Mouse (Mus musculus) intestine, embryonic 15.5 days (tissue): ENCODE measurements around the gene Aldh6a1. TPM values are rescaled to one million over a fixed set of nuclear protein-coding genes. Genes with fewer than 3 reads are reported as not detected.

ENCODE experiments used
- ATAC-seq: fragments of 200-750 bp; cut with Nextera tagmentation; 2 replicates; pipeline ENCODE4 v1.8.0; 2017; ENCODE audit warnings: moderate TSS enrichment, moderate library complexity
- H3K27ac ChIP-seq: fragments of 300-500 bp; sonication (generic); 2 replicates; pipeline ENCODE4 v1.5.1; 2015; ENCODE audit warnings: mild to moderate bottlenecking, inconsistent platforms
- H3K27me3 ChIP-seq: fragments of 300-500 bp; sonication (generic); replicated peaks from 2 replicates; pipeline ENCODE4 v1.6.1; 2015; ENCODE audit warnings: inconsistent platforms
- H3K36me3 ChIP-seq: fragments of 300-500 bp; sonication (generic); 2 replicates; pipeline ENCODE4 v1.6.1; 2015; ENCODE audit warnings: inconsistent platforms
- H3K4me1 ChIP-seq: fragments of 300-500 bp; sonication (generic); replicated peaks from 2 replicates; pipeline ENCODE4 v1.6.1; 2015; ENCODE audit warnings: inconsistent platforms
- H3K4me2 ChIP-seq: fragments of 300-500 bp; sonication (generic); replicated peaks from 2 replicates; pipeline ENCODE4 v1.6.1; 2015; ENCODE audit warnings: mild to moderate bottlenecking, inconsistent platforms
- H3K4me3 ChIP-seq: fragments of 300-500 bp; sonication (generic); replicated peaks from 2 replicates; pipeline ENCODE4 v1.5.1; 2015; ENCODE audit warnings: inconsistent platforms
- H3K9ac ChIP-seq: fragments of 300-500 bp; sonication (generic); 2 replicates; pipeline ENCODE4 v1.6.1; 2015; ENCODE audit warnings: inconsistent platforms
- H3K9me3 ChIP-seq: fragments of 300-500 bp; sonication (generic); 2 replicates; pipeline ENCODE4 v1.6.1; 2016; ENCODE audit warnings: inconsistent platforms
- WGBS: fragments of 180-500 bp; shearing (Covaris S2); methylation state at CpG from one replicate; pipeline ENCODE4 v1.1.7; 2015; 5-methylcytosine and 5-hydroxymethylcytosine counted together
- polyA plus RNA-seq: library from polyadenylated mRNA; unstranded; fragments of >200 nt; fragmentation: Nextera tagmentation; extraction: Ambion mirVana; gene quantifications from 2 replicates; pipeline ENCODE4 v1.2.1, GENCODE M21; 2015

Aldh6a1 gene
- polyA plus RNA-seq, 1 experiment from 2014 or later, result 31.8 TPM

- Histone ChIP-seq H3K36me3 (no peaks in the 10 kb centered on the region), H3K4me2 (peak overlapping the region; percentile 91), H3K4me3 (peak overlapping the region; percentile 70), H3K9ac (peak overlapping the region; percentile 60), H3K4me1 (peaks cover 4% of the 10 kb centered on the region; the same call in 1 of the 2 replicates), H3K27ac (0 out of 2 replicates have a peak overlapping the region, but pooled peaks have one; percentile 28), H3K27me3 (no peaks in the 10 kb centered on the region), H3K9me3 (no peaks in the 10 kb centered on the region)
- WGBS, result under 1% methylated on average over 11 of the region's 11 CpGs
- no peak for ATAC-seq
Measured at GRCm38 (mm10) chr12:84451801-84452200, 997 bp upstream of the Aldh6a1 start.

DNA sequence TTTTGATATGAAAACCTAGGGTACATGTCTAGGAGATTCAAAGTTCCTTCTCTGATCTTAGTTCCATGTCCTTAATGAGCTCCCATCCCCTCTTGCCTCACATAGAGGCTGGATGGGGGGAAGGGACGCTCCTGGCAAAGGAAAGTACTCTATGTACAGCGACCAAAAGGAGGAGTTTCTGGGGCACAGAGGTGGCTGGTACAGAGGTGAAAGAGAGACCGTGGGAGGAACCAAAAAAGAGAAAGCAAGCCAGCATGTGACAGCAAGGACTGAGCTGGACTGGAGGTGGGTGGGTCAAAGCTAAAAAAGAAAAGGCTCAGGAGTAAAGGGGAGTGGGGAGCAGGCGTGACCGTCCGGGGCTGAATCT, 470 bp downstream of the Aldh6a1 start:
- Histone ChIP-seq H3K4me2 (peak overlapping the region; percentile 90), H3K9ac (peak overlapping the region; percentile 66), H3K4me1 (peaks cover 4% of the 10 kb centered on the region; the same call in 1 of the 2 replicates), H3K9me3 (no peaks in the 10 kb centered on the region), H3K4me3 (peak overlapping the region; percentile 70), H3K27ac (peak overlapping the region; percentile 48; the same call in 1 of the 2 replicates), H3K36me3 (no peaks in the 10 kb centered on the region), H3K27me3 (no peaks in the 10 kb centered on the region)
- WGBS, result under 1% methylated on average over 6 of the region's 6 CpGs
- peak; percentile 5; the same call in 1 of the 2 replicates for ATAC-seq

DNA sequence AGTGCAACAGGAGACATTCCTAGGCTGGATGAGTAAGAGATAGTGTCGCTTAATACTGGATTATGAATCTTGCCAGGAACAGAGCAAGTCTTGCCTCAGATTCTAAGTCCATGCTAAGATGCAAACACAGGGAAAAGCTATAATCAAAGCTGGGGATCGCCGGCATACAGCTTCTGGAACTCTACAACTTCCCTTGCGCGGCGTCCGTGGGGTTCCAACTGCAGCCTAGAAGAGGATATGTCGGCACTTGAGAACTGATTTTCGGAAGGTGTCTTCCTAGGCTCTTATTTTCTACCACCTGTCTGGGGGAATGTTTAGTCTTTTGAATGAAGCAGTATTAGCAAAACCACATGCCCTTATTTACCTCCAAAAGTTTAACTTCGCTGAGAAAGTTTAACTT, 917 bp downstream of the Aldh6a1 start:
- ATAC-seq, result no peak
- Histone ChIP-seq H3K4me2 (peak overlapping the region; percentile 90), H3K27ac (no peak overlapping the region; the same call in 1 of the 2 replicates), H3K4me3 (peak overlapping the region; percentile 70), H3K9me3 (no peaks in the 10 kb centered on the region), H3K4me1 (peaks cover 4% of the 10 kb centered on the region; the same call in 1 of the 2 replicates), H3K27me3 (no peaks in the 10 kb centered on the region), H3K36me3 (no peaks in the 10 kb centered on the region), H3K9ac (peak overlapping the region; percentile 66)
- whole genome bisulfite sequencing, result 45% methylated on average over 10 of the region's 10 CpGs

- H3K27me3 ChIP-seq, result no peaks in the 10 kb centered on the region
- no peak overlapping the region for H3K9ac ChIP-seq
- no peaks in the 10 kb centered on the region for H3K36me3 ChIP-seq
- H3K4me3 ChIP-seq, result no peak overlapping the region
- H3K9me3 ChIP-seq, result no peaks in the 10 kb centered on the region
- 79% methylated on average over 6 of the region's 6 CpGs for WGBS
- H3K4me1 ChIP-seq, result peaks cover 4% of the 10 kb centered on the region; the same call in 1 of the 2 replicates
- ATAC-seq, result no peak
- no peak overlapping the region for H3K4me2 ChIP-seq
- H3K27ac ChIP-seq, result no peak overlapping the region
Measured at GRCm38 (mm10) chr12:84448181-84448580, 2.6 kb downstream of the Aldh6a1 start.

DNA sequence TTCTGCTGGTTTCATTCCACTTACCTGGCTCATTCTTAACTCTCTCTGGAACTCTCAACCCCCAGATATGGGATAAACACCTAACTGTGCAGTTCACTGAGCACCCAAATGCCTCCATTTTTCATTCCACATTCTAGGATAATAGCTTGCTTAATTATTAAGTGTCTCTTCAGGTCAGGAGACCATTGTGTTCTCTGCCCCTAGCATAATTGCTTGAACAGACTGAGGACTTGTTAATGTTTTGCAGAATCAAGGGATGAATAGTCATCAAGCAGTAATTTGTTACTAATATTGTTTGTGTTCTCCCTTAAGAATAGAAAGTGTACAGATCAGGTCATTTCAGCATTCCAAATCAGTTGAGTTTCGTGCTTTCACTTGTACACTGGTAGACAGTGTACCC, 3.4 kb downstream of the Aldh6a1 start:
- Histone ChIP-seq H3K9me3 (no peaks in the 10 kb centered on the region), H3K4me3 (no peak overlapping the region), H3K27ac (no peak overlapping the region), H3K27me3 (no peaks in the 10 kb centered on the region), H3K4me2 (no peak overlapping the region), H3K4me1 (peaks cover 4% of the 10 kb centered on the region; the same call in 1 of the 2 replicates), H3K36me3 (no peaks in the 10 kb centered on the region), H3K9ac (no peak overlapping the region)
- ATAC-seq, result no peak
- 78% methylated on average over 1 of the region's 1 CpGs for WGBS

GRCm38 (mm10) chr12:84442526-84442925, 8.3 kb downstream of the Aldh6a1 start:
- H3K27ac ChIP-seq, result no peak overlapping the region
- 64% methylated on average over 4 of the region's 4 CpGs for WGBS
- no peak for ATAC-seq
- H3K27me3 ChIP-seq, result no peaks in the 10 kb centered on the region
- no peaks in the 10 kb centered on the region for H3K36me3 ChIP-seq
- no peaks in the 10 kb centered on the region for H3K4me1 ChIP-seq
- H3K4me2 ChIP-seq, result no peak overlapping the region
- no peak overlapping the region for H3K9ac ChIP-seq
- H3K9me3 ChIP-seq, result no peaks in the 10 kb centered on the region
- no peak overlapping the region for H3K4me3 ChIP-seq

DNA sequence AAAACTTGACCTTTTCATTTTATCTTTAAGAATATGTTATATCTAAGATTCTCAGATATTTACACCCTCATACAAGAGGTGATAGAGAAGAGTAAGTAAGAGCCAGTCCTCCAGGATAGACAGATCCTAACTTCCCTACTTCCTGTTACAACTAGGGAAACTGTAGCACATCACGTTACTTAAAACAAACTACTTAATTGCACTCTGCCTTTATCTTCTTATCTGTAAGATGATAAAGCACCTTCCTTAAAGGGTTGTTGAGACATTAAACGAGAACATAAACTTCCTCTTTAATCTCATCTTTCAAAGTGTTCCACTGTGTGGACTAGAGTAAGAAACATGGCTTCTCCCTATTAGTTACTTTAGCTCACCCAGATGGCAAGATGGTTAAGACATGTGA, 12.1 kb downstream of the Aldh6a1 start:
- H3K4me1 ChIP-seq, result no peaks in the 10 kb centered on the region
- H3K9ac ChIP-seq, result no peak overlapping the region
- H3K9me3 ChIP-seq, result no peaks in the 10 kb centered on the region
- no peak overlapping the region for H3K4me2 ChIP-seq
- H3K27ac ChIP-seq, result no peak overlapping the region
- no peak for ATAC-seq
- H3K27me3 ChIP-seq, result no peaks in the 10 kb centered on the region
- 47% methylated on average over 2 of the region's 2 CpGs for WGBS
- H3K4me3 ChIP-seq, result no peak overlapping the region
- no peaks in the 10 kb centered on the region for H3K36me3 ChIP-seq

GRCm38 (mm10) chr12:84429825-84430224, 21.0 kb downstream of the Aldh6a1 start:
- Histone ChIP-seq H3K4me3 (no peak overlapping the region), H3K27ac (no peak overlapping the region), H3K36me3 (no peaks in the 10 kb centered on the region), H3K4me2 (no peak overlapping the region), H3K9ac (no peak overlapping the region), H3K27me3 (no peaks in the 10 kb centered on the region), H3K4me1 (no peaks in the 10 kb centered on the region), H3K9me3 (no peaks in the 10 kb centered on the region)
- WGBS, result 74% methylated on average over 2 of the region's 2 CpGs
- ATAC-seq, result no peak

DNA sequence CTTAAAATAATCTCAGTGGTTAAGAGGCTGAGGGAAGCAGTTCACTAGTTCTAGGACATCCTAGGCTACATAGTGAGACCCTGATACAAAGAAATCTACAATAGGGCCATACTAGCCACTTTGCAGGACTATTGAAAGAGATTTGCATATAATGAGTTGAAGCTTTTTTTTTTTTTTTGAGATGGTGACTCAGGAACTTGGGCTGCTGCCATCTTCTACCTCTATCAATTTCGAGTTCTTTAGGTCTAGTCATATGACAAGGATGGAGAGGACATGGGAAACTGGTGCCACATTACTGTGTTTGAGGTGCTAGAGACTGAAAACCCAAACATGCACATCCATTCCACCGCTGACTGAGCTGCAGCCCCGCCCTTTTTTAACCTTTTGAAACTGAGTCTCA, 26.8 kb downstream of the Aldh6a1 start:
- ATAC-seq, result no peak
- Histone ChIP-seq H3K4me3 (no peak overlapping the region), H3K9ac (no peak overlapping the region), H3K4me1 (no peaks in the 10 kb centered on the region), H3K27ac (no peak overlapping the region), H3K4me2 (no peak overlapping the region), H3K27me3 (no peaks in the 10 kb centered on the region), H3K36me3 (no peaks in the 10 kb centered on the region), H3K9me3 (no peaks in the 10 kb centered on the region)
- 65% methylated on average over 3 of the region's 3 CpGs for WGBS

GRCm38 (mm10) chr12:84417605-84417922, 33.2 kb downstream of the Aldh6a1 start:
- 36% methylated on average over 18 of the region's 18 CpGs for WGBS
- no peaks in the 10 kb centered on the region for H3K36me3 ChIP-seq
- no peaks in the 10 kb centered on the region for H3K9me3 ChIP-seq
- H3K27ac ChIP-seq, result 0 out of 2 replicates have a peak overlapping the region, but pooled peaks have one; percentile 51
- peak overlapping the region; percentile 55 for H3K9ac ChIP-seq
- H3K4me1 ChIP-seq, result no peaks in the 10 kb centered on the region
- peak; percentile 38; the same call in 1 of the 2 replicates for ATAC-seq
- peak overlapping the region; percentile 86 for H3K4me2 ChIP-seq
- peak overlapping the region; percentile 56 for H3K4me3 ChIP-seq
- H3K27me3 ChIP-seq, result no peaks in the 10 kb centered on the region

DNA sequence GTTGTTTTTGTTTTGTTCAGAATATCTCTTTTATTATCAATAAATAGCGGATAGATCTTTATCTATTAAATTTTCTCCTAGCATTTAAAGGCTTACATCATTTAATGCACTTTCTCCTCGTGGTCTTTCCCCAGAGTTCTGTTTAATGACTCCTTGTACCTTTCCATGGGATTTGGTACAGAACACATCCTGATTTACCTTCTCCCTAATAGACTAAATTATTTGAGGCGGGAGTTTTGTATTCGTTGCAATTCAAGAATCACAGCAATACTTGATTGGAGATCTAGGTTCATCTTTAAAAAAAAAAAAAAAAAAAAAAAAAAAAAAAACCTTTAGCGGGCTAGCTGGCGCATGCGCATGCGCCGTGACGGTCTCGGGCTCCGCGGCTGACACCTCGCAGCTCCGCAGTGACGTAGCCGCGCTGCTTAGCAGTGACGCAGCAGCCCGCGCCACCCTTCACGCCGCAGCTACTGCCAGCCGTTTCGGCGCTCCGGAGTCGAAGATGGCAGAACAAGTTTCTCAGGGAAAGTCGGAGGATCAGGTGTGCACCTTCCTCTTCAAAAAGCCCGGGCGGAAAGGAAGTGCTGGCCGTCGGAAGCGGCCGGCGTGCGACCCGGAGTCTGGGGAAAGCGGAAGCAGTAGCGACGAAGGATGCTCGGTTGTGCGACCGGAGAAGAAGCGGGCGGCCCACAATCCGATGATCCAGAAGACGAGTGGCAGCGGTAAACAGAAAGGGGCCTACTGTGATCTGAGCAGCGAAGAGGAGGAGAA, 33.8 kb downstream of the Aldh6a1 start, which contains the start of gene Rnf113a2:
TSS of gene Rnf113a2 (plus strand) at position 363 of the 771 bp plus-strand sequence.
- H3K4me3 ChIP-seq, result peak within 1 kb of the TSS; percentile 56
- H3K9ac ChIP-seq, result peak within 1 kb of the TSS; percentile 55
- H3K36me3 ChIP-seq, result no peaks in the 10 kb centered on the region
- H3K9me3 ChIP-seq, result no peaks in the 10 kb centered on the region
- H3K27ac ChIP-seq, result peak within 1 kb of the TSS; percentile 51; the same call in 1 of the 2 replicates
- H3K4me2 ChIP-seq, result peak within 1 kb of the TSS; percentile 86
- ATAC-seq, result peak; percentile 94
- H3K4me1 ChIP-seq, result no peaks in the 10 kb centered on the region
- WGBS, result 3% methylated on average over 50 of the region's 50 CpGs
- no peaks in the 10 kb centered on the region for H3K27me3 ChIP-seq

- Histone ChIP-seq H3K9ac (peak within 1 kb of the TSS; percentile 83), H3K9me3 (no peaks in the 10 kb centered on the region), H3K27me3 (no peaks in the 10 kb centered on the region), H3K36me3 (no peaks in the 10 kb centered on the region), H3K27ac (peak within 1 kb of the TSS; percentile 87), H3K4me2 (peak within 1 kb of the TSS; percentile 91), H3K4me1 (0 out of 2 replicates have a peak, but pooled peaks cover 8% of the 10 kb centered on the region), H3K4me3 (peak within 1 kb of the TSS; percentile 83)
- ATAC-seq, result peak; percentile 96
- 2% methylated on average over 63 of the region's 63 CpGs for WGBS
Measured at GRCm38 (mm10) chr12:84408819-84409507, 41.8 kb downstream of the Aldh6a1 start, which contains the start of the genes Entpd5 and Bbof1. Gene Entpd5, minus strand, starts transcription at chr12:84409029. Gene Bbof1, plus strand, starts transcription at chr12:84409071.
